Mouse (Mus musculus): ENCODE measurements around the gene Nav3.

DNA sequence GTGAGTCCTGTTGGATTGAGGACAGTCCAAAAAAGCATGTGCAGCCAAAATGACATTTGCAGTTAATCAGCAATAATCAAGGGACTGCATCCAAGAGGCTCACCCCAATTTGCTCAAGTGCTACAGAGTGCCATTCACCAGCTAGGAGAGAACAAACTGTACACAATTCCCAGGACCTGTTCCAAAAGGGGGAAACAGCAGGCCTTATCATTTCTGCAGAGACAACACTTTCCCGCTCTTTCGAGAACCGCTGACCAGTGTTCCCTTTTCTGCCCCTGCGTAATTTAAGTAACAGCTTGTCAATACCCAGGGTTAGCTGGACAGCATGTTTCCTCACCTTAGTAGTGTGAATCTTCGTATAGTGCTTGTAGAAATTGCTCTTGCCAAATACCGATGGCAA, 55.4 kb downstream of the Nav3 start:
- TF ChIP-seq CTCF (IDR thresholded peaks at IDR 0.05; ENCODE audit: extremely low read depth, insufficient read depth, low read length) = no peak
- no peak for TF ChIP-seq POLR2A (IDR thresholded peaks at IDR 0.05; ENCODE audit: extremely low read depth, insufficient read depth, low read length)
